Mouse (Mus musculus) telencephalon, adult 2 months (tissue): ENCODE data around the gene Tgtp2.
"Not testable (repeated sequence)": the region's sequence is repeated elsewhere in the genome, so short reads cannot be mapped to it uniquely, and the experiment has no call there.

Experiments
- DNase-seq: peaks from one replicate; pipeline ENCODE4 v3.0.0-alpha.2; 2011; ENCODE audit warnings: low read depth, low spot score

Tgtp2 gene

DNA sequence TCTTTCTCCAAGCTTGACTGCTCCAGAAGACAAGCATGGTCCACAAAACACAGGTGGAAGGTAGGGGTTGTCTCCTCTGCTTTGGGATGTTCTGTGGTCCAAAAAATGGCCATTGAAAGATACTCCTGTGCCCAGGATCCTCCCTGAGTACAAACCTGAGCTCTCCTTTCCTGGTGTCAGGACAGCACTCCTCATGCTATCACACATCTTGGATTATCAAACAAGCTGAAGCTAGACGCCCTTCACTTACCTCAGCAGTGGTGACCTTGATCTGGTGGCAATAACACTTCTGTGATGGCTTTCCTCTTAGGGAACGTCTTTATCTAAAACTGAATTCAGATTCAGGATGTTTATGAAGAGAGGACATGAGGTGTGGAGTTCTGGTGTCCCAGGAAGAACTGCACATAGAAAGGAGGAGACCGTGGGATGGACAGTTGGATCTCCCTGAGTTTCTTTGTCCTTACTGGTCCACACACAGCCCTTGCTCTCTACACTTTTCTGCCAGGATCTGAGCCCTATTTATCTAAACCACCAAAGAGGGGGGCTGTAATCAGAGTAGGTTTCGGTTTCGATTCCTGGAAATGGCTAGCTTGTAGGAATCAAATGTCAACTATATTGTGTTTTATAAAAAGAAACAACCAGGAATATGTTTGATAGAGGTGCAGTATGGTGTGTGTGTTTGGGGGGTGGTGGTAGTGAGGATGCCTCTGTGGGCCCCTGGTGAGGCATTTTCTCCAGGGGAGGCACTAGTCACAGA is at the start of gene Tgtp2:
TSS of gene Tgtp2 (minus strand) at position 494 of the 757 bp plus-strand sequence.
- DNase-seq, result not testable (repeated sequence)

DNA sequence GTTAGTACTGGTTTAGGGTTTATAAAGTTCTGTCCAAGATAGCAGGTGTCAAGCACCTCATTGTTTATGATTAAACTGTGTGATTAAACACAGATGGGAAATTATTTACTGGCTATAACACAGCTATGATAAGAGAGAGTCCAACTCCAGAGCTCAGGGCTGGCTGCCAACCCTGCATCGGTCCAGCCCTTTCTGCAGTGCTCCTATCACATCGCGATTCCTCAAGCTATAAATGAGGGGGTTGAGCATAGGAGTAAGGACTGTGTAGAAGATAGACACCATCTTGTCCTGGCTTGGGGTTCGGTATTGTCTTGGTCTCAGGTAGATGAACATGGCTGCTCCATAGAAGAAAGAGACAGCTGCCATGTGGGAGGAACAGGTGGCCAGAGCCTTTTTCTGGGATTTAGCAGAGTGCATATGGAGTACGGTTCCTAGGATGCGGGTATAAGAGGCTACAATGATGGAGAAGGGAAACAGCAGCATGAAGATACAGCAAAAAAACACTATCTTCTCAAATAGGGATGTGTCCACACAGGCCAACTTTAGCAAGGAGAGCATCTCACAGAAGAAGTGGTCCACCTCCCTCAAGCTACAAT is 48.7 kb upstream of the Tgtp2 start:
- DNase-seq, result no peak

- no peak for DNase-seq
Measured at GRCm38 (mm10) chr11:49111000-49111399, 47.0 kb upstream of the Tgtp2 start.

GRCm38 (mm10) chr11:49108833-49109232 is 44.8 kb upstream of the Tgtp2 start:
- DNase-seq, result no peak

- no peak for DNase-seq
Measured at GRCm38 (mm10) chr11:49107650-49108537, 43.9 kb upstream of the Tgtp2 start.

- no peak for DNase-seq
Measured at GRCm38 (mm10) chr11:49105752-49106151, 41.7 kb upstream of the Tgtp2 start.

DNA sequence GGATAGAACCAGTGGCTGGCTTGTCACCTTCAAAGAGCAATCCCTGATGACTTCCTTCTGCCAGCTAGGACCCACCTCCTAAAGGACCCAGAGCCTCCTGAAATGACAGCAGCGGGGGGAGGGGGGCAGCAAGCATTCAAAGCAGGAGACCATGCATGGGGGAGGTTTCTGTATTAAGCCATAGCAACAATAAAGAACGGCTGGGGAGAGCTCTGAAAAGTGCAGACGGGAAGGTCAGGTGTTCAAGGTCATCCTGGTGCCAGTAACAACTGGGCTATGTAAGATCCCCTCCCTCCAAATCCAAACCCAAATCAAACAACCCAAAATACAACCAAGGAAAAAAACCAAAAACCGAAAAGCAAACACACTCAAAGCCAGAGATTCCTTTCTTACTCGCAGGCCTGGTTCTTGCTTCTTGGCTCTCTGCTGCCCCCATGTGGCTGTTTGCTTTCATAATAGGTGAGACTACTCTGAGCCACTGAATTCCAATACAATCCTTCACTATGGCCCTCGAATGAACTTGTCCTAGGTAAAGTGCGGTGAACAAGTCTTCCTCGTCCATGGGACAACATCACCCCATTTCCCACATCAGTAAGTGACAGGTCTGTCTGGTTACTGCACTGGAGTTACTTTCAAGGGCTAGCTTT is 39.2 kb upstream of the Tgtp2 start:
- DNase-seq, result peak; percentile 52

GRCm38 (mm10) chr11:49101500-49101899 is 37.5 kb upstream of the Tgtp2 start:
- no peak for DNase-seq

DNA sequence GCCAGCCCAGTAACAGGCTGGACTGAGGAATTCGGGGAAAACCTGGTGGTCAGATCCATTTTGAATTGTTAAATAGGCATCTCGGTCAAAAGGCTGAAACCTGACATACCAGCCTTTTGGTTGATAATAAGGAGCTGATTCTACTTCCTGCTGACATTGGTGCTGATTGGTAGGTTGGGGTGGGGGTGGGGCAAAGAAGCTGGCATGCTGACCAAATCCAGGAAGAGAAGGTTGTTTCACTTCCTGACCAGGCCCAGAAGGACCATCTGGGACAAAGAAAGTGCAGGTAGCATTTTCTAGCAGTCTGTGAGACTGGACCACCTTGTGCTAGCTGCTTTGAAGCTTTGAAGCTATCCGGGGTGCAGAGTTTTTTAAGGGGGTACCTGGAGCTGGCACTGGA is 36.4 kb upstream of the Tgtp2 start:
- no peak for DNase-seq

DNA sequence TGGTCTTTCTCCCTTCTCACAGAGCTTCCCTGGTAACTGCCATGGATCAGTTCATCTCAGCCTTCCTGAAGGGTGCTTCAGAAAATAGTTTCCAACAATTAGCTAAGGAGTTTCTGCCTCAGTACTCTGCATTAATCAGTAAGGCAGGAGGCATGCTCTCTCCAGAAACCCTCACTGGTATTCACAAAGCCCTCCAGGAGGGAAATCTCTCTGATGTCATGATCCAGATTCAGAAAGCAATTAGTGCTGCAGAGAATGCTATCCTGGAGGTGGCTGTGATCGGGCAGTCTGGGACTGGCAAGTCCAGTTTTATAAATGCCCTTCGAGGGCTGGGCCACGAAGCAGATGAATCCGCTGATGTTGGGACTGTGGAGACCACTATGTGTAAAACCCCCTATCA is 31.4 kb upstream of the Tgtp2 start:
- no peak for DNase-seq

DNA sequence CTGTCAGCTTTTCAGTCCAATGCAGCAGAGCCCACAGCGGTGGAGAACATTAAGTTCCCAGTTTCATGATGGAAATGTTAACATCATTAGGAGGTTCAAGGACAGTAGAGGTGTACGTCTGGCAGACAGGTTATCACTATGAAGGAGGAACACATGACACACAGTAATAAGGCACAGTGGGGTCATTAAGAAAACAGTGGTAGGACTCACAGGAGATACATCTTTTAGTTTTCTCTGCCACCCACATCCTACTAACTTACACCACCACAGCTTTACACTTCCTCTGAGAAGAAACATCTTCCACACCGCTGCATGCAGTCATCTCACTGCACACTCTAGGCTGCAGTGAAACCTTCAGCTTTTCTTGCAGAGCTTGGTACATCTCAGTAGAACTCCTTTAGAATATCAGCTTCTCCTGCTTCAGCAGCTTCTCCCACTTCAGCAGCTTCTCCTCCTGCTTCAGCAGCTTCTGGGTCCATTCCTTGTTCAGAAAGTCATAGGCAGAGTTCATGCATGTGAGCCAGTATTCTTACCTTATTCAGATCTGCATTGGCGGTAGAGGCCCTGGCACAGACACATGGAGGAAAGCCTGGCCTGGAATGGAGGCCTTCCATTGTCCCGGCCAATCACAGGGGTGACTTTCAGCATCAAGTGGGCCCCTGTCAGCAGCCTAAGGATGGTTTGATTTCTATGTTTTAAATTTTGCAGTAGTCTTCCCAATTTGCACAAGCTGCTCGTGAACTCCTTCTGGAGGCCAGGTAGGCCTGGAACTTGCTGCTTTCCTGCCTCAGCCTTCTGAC is 30.1 kb upstream of the Tgtp2 start:
- DNase-seq, result no peak

- DNase-seq, result no peak
Measured at GRCm38 (mm10) chr11:49092786-49093185, 28.8 kb upstream of the Tgtp2 start.

GRCm38 (mm10) chr11:49092053-49092586 is 28.1 kb upstream of the Tgtp2 start:
- no peak for DNase-seq

DNA sequence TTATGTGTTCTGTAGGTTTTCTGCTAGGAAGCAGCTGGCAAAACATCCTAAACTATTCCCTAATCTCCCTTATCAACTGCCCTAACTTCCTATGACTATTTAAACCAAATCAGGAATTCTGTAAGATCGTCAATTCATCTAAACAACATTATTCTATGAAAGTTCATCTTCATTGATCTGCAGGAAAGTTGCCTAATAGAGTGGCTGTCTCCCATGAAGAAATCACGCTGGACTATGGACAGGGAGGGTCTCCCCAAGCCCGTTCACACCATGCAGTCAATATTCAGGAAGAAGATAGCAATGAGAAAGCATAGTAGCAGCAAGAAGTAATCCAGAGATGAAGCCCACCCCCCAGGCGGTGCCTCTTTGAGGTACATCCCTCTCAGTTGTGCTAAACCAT is 27.2 kb upstream of the Tgtp2 start:
- DNase-seq, result no peak

- no peak for DNase-seq
Measured at GRCm38 (mm10) chr11:49090551-49090950, 26.5 kb upstream of the Tgtp2 start.

GRCm38 (mm10) chr11:49089735-49090507 is 25.9 kb upstream of the Tgtp2 start:
- no peak for DNase-seq

- DNase-seq, result no peak
Measured at GRCm38 (mm10) chr11:49088990-49089652, 25.1 kb upstream of the Tgtp2 start.

- DNase-seq, result no peak
Measured at GRCm38 (mm10) chr11:49087830-49088616, 24.0 kb upstream of the Tgtp2 start.
